Mouse (Mus musculus): ENCODE data around the gene Nck2.

Gene Nck2

DNA sequence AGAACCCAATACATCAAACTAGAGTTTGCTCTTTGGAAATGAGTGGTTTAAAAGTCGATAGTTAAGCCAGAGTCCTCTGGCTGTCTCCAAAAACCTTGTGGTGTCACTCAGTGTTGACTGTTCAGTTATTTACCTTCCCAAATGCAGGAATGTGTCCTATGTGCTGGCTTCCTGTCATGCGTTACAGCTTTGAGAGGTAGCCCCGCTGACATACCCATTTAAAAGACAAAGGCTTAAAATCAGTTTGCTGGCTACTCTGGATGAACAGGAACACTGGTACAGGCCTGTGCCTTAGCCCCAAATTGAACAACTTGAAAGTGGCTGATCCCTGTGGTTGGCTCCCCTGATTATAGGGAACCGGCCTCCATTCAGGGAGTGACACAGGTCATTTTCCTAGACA is 126.7 kb downstream of the Nck2 start:
- DNase-seq (ENCODE audit: low read depth, low spot score): no peak

DNA sequence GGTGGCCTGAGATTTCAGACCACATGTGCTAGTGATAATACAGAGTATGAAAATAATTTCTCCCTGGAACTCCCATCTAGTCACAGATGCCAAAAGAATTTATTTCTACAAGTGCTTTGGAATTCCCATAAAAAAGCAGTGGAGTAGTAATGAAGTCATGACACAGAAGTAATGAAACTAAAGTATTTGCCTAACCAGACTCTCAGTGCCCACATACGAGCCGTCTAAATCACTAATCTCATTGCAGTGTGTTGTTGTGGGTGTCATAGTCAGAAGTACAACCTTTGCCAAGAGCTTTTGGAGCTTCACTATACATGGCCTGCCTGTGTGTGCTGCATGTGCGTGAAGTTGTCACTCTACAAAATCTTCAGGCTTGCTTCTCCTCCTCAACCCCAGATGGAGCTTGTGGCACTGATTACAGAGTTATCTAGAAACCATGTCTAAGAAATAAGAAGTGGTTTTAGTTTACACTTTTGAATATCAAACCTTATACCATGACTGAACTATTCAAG is 130.5 kb downstream of the Nck2 start:
- DNase-seq (ENCODE audit: low read depth, low spot score): no peak

DNA sequence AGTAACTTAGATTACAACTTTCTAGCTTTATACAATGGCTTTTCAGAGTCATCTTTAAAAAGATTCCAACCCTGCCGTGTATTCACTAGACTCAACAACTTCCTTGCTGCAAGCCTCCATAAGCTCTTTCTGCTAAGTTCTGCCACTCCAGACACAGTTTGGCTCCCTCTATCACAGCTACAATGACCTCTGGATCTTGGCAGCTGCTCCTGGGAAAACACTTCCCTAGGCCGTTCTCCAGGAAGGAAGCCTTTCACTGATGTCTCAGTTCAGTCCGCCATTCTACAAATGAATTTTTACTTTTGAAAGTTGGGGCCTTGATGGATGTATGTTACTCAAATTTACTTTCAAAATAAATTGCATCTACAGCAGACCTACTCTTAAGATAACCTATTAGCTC is 133.0 kb downstream of the Nck2 start:
- no peak for DNase-seq (ENCODE audit: low read depth, low spot score)

DNA sequence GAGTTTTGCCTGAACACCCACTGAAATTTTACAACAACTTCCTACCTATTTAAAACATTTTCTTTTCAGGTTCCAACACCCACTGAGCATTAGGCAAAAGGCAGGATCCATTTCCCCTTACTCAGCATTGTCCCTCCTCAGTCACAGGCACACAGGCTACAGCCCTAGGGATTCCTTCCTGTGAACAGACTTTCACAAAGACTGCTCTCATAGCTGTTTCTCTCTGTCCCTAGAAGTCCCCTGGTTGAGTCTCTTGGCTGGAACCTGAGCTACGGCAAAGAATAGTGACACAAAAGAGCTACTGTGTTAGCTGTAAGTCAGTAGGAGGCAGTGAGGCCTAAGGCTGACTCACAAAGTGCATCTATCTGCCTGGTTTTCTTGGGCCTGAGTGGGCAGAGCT is 139.2 kb downstream of the Nck2 start:
- DNase-seq (ENCODE audit: low read depth, low spot score): no peak

GRCm38 (mm10) chr1:43589001-43589400 is 144.6 kb downstream of the Nck2 start:
- DNase-seq (ENCODE audit: low read depth, low spot score): no peak

GRCm38 (mm10) chr1:43589910-43590309 is 145.5 kb downstream of the Nck2 start:
- no peak for DNase-seq (ENCODE audit: low read depth, low spot score)

GRCm38 (mm10) chr1:43590727-43591126 is 146.3 kb downstream of the Nck2 start:
- no peak for DNase-seq (ENCODE audit: low read depth, low spot score)

DNA sequence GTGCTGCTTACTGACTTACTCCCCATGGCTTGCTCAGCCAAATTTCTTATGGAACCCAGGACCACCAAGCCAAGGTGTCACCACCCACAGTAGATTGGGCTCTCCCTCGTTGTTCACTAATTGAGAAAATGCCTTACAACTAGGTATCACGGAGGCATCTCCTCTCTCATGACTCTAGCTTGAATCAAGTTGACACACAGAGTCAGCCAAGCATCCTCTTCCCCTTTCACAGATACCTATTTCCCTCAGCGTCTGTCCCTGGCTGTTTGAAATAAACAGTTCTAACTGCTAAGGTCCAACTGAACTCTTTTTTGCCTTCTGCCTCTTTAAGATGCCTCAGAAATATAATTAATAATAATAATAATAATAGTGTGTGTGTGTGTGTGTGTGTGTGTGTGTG is 148.7 kb downstream of the Nck2 start:
- DNase-seq (ENCODE audit: low read depth, low spot score): no peak

DNA sequence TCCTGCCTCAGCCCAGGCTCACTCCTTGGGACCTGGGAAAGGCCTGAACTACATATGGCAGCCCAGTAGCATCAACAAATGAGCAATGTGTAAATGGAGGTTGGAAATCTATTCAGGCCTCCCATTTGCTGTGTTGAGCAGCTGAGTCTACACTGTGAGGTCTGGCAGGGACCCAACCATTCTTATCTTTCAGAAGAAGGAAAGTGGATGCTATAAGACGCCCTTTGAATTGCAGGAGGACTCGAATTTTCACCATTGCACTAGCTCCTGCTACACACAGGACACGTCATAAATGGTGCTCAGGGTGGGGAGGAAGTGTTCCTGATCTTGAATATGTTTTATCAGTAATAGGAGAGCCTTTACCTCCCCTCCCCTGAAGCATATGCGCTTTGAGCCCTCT is 150.4 kb downstream of the Nck2 start:
- no peak for DNase-seq (ENCODE audit: low read depth, low spot score)

DNA sequence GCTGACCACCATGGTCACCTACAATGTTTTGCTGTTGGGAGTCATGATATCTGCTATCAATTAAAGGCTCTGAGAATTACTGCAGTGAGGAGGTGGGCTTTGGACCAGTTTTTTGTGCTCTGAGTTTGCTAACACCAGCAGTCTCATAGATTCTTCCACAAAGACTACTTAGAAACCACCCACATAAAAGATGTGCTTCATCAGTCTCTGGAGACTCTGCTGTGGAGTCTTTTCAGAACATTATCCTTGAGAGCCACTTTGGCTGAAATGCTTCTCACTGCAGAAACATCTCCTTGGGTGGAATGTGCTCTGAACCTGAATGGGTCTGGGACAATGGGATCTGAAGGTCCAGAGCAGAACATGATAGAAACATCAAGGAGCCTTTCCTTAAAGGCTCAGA is 153.4 kb downstream of the Nck2 start:
- no peak for DNase-seq (ENCODE audit: low read depth, low spot score)

- DNase-seq (ENCODE audit: low read depth, low spot score): no peak
These were observed 155.1 kb downstream of the Nck2 start for GRCm38 (mm10) chr1:43599483-43599882.

DNA sequence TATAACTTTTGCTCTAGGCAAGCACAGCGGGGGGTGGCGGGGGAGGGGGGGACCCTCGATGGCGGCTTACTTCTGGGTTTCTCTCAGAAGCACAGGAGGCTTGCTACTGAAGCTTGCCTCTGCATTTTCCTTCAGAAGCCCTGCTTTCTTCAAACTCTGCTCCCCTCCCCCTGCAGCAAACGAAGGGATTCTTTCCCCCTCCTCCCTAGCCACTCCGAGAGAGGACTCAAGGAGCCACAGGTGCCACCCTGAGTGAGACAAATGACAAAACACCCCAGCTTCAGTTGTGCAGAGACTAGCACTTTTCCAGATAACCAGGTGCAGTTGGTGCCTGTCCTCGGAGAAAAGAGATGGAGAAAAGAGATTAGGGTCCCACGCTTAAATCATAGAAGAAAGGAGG is 156.7 kb downstream of the Nck2 start:
- DNase-seq (ENCODE audit: low read depth, low spot score): no peak

DNA sequence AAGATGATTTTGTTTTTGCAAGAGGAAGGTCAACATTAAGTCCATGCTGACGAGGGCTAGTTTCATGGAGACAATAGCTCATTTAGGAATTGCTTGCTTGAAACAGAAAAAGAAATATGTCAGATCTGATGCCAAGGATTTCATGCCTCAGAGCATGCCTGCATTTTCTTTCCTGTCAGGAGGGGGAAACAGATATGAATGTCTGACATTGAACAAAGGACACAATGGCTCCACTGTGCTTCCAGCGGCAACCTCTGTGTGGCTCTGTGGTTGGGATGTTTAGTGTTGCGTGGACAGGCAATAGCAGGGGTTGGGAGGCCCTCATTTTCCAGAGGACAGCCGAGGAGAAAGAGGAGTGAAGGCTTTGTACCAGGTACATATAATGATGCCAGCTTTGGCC is 171.6 kb downstream of the Nck2 start:
- no peak for DNase-seq (ENCODE audit: low read depth, low spot score)
